ENCODE assay signal across 8 mouse cellular contexts in the genomic region with DNA sequence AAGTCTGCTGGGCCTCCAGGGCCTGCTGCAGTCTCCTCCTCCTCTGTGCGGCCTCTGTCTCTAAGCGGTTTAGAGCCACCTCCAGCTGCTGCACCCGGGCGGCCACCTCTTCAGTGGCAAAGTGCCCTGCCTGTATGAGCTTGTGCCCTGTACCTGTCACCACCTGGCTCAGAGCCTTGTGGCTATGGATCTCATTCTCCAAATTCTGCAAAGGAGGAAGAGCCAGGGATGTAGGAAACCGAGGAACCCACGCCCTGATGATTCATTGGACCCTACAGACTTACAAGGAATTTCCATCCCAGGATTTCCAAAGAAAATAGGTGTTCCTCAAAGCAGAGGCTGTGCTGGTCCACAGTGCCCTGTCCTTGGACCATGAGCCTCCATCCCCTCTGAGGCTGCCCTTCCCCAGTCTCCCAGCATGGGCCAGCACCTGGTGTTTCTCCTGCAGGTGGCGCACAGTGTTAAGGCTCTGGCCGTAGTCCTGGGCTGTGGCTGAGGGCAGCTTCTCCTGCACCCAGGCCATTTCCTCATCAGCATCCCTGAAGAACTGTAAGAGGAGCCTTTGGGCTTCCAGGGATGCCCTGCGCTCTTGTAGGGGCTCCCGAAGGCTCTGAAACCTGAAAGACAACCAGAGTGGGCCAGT. TPM values are rescaled to one million over a fixed set of nuclear protein-coding genes. Genes with fewer than 3 reads are reported as not detected.
DNase-seq lines count a peak whose midpoint lies in the region; ATAC-seq and TF ChIP-seq lines count a peak whose summit lies in the region.

No protein-coding gene starts in this region.

- no peak for ATAC-seq in forebrain, embryonic 15.5 days (replicated peaks)

- no peaks in the 10 kb centered on the region for H3K36me3 ChIP-seq in forebrain, embryonic 10.5 days (replicated peaks)
- no peaks in the 10 kb centered on the region for H3K36me3 ChIP-seq in forebrain, embryonic 15.5 days
- H3K36me3 ChIP-seq in spleen, adult 2 months (ENCODE audit: control insufficient read depth, insufficient read depth, low read length), result no peaks in the 10 kb centered on the region

- DNase-seq in forebrain, embryonic 10.5 days (ENCODE audit: extremely low spot score, low spot score), result peak; percentile 26
- DNase-seq in spleen, adult 2 months (ENCODE audit: low read depth in 1 of 2, low spot score in 2 of 2), result peak in 1 of 2 experiments; percentile 40
- DNase-seq in spleen, adult 12 weeks (ENCODE audit: low spot score), result no peak
- peak; percentile 56 for DNase-seq in embryo, embryonic 10.5 days (ENCODE audit: low spot score)
- peak; percentile 33 to 61 for DNase-seq in kidney, adult 8-10 months
- peak; percentile 80 for DNase-seq in lung, postnatal 36 days
- DNase-seq in frontal cortex, postnatal 36 days (ENCODE audit: low spot score in 2 of 2), result no peak

- no peak overlapping the region for H3K4me3 ChIP-seq in forebrain, embryonic 10.5 days
- no peak overlapping the region for H3K4me3 ChIP-seq in forebrain, embryonic 15.5 days
- H3K4me3 ChIP-seq in spleen, adult 2 months (ENCODE audit: extremely low read depth, insufficient read depth, insufficient read length), result no peak overlapping the region

- H3K27me3 ChIP-seq in forebrain, embryonic 10.5 days (ENCODE audit: poor library complexity, severe bottlenecking), result no peaks in the 10 kb centered on the region
- no peaks in the 10 kb centered on the region for H3K27me3 ChIP-seq in forebrain, embryonic 15.5 days
- no peaks in the 10 kb centered on the region for H3K27me3 ChIP-seq in spleen, adult 2 months (ENCODE audit: control insufficient read depth, insufficient read depth, low read length)

- H3K9me3 ChIP-seq in forebrain, embryonic 10.5 days, result no peaks in the 10 kb centered on the region
- H3K9me3 ChIP-seq in forebrain, embryonic 15.5 days, result no peaks in the 10 kb centered on the region

- 58% methylated on average over 10 of the region's 10 CpGs for WGBS in forebrain, embryonic 10.5 days
- 66% methylated on average over 10 of the region's 10 CpGs for WGBS in forebrain, embryonic 15.5 days
- WGBS in spleen, adult 2 months, result 74% methylated on average over 10 of the region's 10 CpGs

- H3K4me1 ChIP-seq in forebrain, embryonic 10.5 days, result peaks cover 7% of the 10 kb centered on the region
- H3K4me1 ChIP-seq in forebrain, embryonic 15.5 days, result no peaks in the 10 kb centered on the region
- H3K4me1 ChIP-seq in spleen, adult 2 months (ENCODE audit: control insufficient read depth, insufficient read depth, insufficient read length), result no peaks in the 10 kb centered on the region

- no peak overlapping the region for H3K9ac ChIP-seq in forebrain, embryonic 15.5 days (replicated peaks)

- H3K27ac ChIP-seq in forebrain, embryonic 10.5 days, result no peak overlapping the region
- H3K27ac ChIP-seq in forebrain, embryonic 15.5 days (replicated peaks), result no peak overlapping the region
- no peak overlapping the region for H3K27ac ChIP-seq in spleen, adult 2 months (ENCODE audit: insufficient read depth, low read length)

- peak; percentile 39; the same call in 1 of the 2 replicates for TF ChIP-seq CTCF in spleen, adult 2 months (IDR thresholded peaks at IDR 0.05; ENCODE audit: extremely low read depth, insufficient read depth, insufficient read length, insufficient replicate concordance)

- H3K4me2 ChIP-seq in forebrain, embryonic 15.5 days (replicated peaks), result no peak overlapping the region

- no peak for TF ChIP-seq POLR2A in spleen, adult 2 months (IDR thresholded peaks at IDR 0.05; ENCODE audit: low read depth, low read length)

RNA-seq across cellular contexts. Expression of gene Pla2g4b, which starts 16.5 kb away (rescaled TPM):
- 2.0 and 2.6 TPM in 2 replicates for polyA plus RNA-seq in forebrain, embryonic 10.5 days (2016; fragmentation: Nextera tagmentation; extraction: Ambion mirVana)
- polyA plus RNA-seq in forebrain, embryonic 15.5 days (2015; fragmentation: Nextera tagmentation; extraction: Ambion mirVana), result 2.0 and 2.3 TPM in 2 replicates
- 6.0 and 8.8 TPM in 2 replicates for polyA plus RNA-seq in spleen, adult 2 months (2012; rRNA removed)

RNA-seq across cellular contexts. Expression of gene Gm28042, which starts 22.5 kb away (rescaled TPM):
- polyA plus RNA-seq in forebrain, embryonic 10.5 days (2016; fragmentation: Nextera tagmentation; extraction: Ambion mirVana), result 4.2 and 5.9 TPM in 2 replicates
- 5.0 and 5.1 TPM in 2 replicates for polyA plus RNA-seq in forebrain, embryonic 15.5 days (2015; fragmentation: Nextera tagmentation; extraction: Ambion mirVana)
- polyA plus RNA-seq in spleen, adult 2 months (2012; rRNA removed), result 5.3 and 7.9 TPM in 2 replicates

RNA-seq across cellular contexts. Expression of gene Jmjd7, which starts 22.5 kb away (rescaled TPM):
- polyA plus RNA-seq in forebrain, embryonic 10.5 days (2016; fragmentation: Nextera tagmentation; extraction: Ambion mirVana), result 22.3 and 24.9 TPM in 2 replicates
- polyA plus RNA-seq in forebrain, embryonic 15.5 days (2015; fragmentation: Nextera tagmentation; extraction: Ambion mirVana), result 19.1 and 19.6 TPM in 2 replicates
- polyA plus RNA-seq in spleen, adult 2 months (2012; rRNA removed), result 5.9 and 13.4 TPM in 2 replicates

Comparison
In these comparisons a context has a peak if more than half of its experiments do, and no peak if none do; other contexts are left out.
1. DNase-seq: peak in forebrain, embryonic 10.5 days (single experiment), embryo, embryonic 10.5 days (single experiment), kidney, adult 8-10 months (2 of 2) and lung, postnatal 36 days (single experiment); none in spleen, adult 12 weeks (single experiment) and frontal cortex, postnatal 36 days (0 of 2).